Mouse (Mus musculus) mature B cell (primary cell): Measurements from ENCODE around the gene Gm32802.
"Not testable (repeated sequence)": the region's sequence is repeated elsewhere in the genome, so short reads cannot be mapped to it uniquely, and the experiment has no call there.

Source experiments
- in situ Hi-C: fragments of 300-500 bp; cut with MboI; formaldehyde crosslinking; loops from 2 replicates; pipeline ENCODE4 v1.14.3; 2019

The Gm32802 gene

DNA sequence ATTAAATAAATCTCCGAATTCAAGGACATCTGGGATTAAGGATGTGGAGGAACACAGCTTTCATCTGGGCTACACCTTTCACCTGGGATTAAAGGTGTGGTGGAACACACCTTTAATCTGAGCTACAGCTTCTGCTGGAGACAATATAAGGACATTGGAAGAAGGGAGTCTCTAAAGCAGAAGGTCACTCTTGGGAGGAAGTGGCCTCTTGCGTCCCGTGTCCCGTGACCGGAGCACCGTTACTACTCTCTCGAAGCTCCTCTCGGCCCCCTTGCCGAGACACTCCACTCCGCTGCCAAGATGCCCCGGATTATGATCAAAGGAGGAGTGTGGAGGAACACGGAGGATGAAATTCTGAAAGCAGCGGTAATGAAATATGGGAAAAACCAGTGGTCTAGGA is at the start of gene Gm32802:
Gene Gm32802, plus strand, starts transcription at position 301 of the 400 bp plus-strand sequence.
- in situ Hi-C loops, result not testable (repeated sequence)

DNA sequence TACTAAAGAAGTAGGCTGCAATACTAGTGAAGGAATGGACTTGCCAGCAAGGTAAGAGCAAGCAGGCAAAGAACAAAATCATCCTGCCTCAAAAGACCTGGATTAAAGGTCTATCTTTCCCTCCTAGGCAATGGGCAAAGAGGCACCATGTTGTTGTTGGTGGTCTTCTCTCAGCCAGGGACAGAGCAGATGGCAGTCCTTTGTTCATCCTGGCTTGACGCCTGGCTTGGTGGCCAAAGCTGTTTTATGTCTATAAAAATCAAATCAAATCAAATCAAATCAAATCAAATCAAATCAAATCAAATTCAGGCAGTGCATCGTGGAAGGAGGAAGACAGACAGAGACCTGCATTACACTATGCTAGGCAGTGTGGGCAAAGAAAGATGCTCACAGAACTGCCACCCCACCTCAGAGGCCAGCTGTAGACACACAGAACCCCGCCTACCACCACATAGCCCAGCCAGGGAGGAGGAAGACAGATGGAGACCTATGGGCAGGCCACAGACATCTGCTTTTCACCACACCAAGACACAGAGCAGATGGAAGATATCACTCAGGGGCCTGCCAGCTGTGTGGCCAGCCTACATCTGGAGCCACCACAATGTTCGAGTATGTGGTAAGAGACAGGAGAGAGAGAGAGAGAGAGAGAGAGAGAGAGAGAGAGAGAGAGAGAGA is 42.6 kb upstream of the Gm32802 start:
- in situ Hi-C loops, result not testable (repeated sequence)

DNA sequence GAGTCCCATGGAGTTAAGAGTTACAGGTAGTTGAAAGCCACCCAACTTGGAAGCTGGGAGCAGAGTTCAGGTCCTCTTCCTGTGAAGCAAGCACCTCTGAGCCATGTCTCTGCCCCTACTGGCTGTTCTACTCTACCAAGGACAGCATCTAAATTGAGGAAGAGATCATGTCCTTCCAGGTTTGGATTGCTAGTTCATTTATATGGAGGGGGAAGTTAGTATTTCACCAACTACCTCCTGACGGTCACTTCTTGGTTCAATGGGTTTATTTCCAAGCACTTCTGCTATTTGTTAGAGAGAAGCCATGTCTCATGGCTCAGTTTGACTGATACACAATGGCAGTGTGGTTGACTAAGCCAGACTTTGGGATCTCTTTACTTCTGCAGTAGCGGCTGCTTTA is 30.9 kb upstream of the Gm32802 start:
- in situ Hi-C loops, result not testable (repeated sequence)

DNA sequence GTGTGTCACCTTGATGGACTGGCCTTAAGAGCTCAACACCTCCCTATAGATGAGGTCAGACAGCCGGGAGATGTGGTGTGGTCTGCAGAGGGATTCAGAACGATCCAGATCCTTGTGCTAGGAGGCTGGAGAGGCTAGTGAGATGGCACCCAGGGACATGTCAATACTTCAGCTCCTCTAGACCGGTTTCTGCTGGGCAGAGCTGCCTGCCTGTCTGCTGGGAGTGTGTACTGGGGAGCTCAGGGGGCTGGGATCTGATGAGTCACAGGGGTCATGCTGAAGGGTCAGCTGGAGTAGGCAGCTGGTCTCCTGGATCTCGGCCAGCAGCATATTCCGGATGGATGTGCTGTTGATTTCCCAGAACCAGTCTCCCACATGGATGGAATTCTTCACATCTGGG is 25.9 kb upstream of the Gm32802 start:
- in situ Hi-C loops, result not testable (repeated sequence)

DNA sequence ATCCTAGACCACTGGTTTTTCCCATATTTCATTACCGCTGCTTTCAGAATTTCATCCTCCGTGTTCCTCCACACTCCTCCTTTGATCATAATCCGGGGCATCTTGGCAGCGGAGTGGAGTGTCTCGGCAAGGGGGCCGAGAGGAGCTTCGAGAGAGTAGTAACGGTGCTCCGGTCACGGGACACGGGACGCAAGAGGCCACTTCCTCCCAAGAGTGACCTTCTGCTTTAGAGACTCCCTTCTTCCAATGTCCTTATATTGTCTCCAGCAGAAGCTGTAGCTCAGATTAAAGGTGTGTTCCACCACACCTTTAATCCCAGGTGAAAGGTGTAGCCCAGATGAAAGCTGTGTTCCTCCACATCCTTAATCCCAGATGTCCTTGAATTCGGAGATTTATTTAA is 17.8 kb upstream of the Gm32802 start, which contains the start of gene Gm32717:
Gene Gm32717, minus strand, starts transcription at position 101 of the 400 bp plus-strand sequence.
- in situ Hi-C loops, result not testable (repeated sequence)

DNA sequence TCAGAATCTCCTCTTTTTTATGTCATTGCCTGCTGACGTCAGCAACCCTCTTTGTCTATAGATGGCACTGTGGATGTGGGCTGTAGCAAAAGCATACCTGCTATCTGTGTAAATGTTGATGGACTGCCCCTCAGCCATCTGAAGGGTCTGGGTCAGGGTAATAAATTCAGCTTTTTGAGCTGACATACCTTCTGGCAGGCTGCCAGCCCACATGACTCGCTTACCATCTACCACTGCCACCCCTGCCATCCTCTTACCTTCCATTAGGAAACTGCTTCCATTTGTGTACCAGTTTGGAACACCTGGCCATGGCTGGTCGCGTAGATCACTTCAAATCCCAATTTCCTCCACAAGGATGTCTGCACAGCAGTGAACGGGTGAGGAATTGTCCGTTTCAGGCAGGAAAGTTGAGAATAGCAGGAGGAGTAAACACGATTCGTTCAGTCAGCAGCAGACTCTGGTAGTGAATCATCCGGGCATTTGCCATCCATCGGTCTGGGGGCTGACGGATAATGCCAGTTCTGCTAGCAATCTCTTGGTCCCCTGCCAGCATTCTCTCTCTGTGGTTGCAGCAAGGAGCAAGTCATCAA is 9.4 kb upstream of the Gm32802 start:
- in situ Hi-C loops, result not testable (repeated sequence)

DNA sequence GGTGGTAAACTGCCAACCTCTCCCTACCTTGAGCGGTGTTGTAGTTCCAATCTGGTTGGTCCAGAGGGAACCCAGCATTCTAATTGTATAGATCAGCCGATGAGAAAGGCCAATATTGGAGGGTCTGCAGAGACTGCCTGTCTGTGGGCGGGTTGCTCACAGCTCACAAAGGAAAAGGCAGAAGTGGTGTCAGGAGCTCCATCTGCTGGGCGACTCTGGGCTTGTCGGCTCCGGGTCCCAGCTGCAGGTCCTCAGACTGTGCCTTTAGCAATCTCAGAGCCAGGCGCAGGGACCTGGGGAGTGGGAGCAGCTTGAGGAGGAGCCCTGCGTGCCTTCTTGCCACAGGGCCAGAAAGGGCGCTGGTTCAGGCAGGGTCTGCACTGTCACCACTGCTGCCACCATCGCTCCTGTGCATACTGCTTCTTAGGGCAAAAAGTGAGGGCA is 7.6 kb upstream of the Gm32802 start:
- in situ Hi-C loops, result no loop called here

DNA sequence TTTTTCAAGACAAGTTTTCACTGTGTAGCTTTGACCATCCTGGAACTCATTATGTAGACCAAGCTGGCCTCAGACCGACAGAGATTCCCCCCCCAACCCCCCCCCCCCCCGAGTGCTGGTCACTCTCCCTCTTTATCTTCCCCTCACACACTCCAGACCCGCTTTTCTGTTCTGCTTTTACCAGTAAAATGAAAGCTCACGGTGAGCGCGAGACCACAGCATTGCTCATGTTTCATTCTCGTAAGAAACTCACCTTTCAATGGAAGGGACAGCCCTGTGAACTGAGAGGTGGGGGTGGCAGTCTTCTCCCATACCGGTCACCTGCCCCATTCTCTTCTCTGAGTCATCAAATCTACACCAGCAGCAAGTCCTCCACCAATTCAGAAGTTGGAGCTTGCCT is 10.3 kb downstream of the Gm32802 start:
- in situ Hi-C loops, result not testable (repeated sequence)

DNA sequence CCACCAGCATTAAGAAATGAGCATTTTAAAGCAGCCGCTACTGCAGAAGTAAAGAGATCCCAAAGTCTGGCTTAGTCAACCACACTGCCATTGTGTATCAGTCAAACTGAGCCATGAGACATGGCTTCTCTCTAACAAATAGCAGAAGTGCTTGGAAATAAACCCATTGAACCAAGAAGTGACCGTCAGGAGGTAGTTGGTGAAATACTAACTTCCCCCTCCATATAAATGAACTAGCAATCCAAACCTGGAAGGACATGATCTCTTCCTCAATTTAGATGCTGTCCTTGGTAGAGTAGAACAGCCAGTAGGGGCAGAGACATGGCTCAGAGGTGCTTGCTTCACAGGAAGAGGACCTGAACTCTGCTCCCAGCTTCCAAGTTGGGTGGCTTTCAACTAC is 12.9 kb downstream of the Gm32802 start:
- in situ Hi-C loops, result not testable (repeated sequence)

DNA sequence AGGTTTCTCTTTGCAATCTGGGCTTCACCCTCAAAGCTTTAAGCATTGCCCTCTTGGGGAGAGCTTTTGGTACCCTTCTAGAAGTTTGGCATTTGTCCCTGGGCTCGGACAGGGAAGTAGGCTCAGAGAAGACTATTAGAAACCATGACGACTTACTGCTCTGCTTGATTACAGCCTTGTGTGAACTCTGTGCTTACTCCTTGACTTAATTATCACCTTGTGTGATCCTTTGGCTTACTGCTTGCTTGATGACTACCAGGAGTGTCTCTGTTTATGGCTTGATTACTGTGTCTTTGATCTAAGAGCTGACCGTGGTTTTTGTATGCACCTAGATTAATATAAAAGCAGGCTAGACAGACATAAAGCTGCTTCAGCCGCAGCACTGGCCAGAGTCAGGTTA is 19.6 kb downstream of the Gm32802 start:
- in situ Hi-C loops, result not testable (repeated sequence)

DNA sequence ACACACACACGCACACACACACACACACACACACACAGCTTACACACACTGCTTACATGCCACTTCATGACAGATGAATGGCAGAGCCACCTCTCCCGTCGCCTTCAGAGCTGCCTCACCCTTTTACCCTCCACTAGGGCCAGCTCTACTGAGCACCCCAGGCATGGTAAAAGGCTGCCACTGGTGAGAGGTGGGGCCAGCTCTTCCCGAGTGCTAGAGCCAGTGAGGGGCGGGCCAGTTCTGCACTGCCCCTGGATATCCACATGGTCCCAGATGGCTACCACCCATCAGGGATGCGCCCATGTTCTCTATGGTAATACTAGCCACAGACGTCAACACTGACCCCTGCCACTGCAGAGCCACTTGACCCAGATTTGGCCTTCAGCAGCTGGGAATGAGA is 24.1 kb downstream of the Gm32802 start:
- in situ Hi-C loops, result not testable (repeated sequence)

DNA sequence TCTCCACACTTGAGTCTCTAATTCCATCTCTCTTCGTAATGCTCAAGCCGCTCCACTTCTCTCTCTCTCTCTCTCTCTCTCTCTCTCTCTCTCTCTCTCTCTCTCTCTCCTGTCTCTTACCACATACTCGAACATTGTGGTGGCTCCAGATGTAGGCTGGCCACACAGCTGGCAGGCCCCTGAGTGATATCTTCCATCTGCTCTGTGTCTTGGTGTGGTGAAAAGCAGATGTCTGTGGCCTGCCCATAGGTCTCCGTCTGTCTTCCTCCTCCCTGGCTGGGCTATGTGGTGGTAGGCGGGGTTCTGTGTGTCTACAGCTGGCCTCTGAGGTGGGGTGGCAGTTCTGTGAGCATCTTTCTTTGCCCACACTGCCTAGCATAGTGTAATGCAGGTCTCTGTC is 24.5 kb downstream of the Gm32802 start:
- in situ Hi-C loops, result not testable (repeated sequence)

DNA sequence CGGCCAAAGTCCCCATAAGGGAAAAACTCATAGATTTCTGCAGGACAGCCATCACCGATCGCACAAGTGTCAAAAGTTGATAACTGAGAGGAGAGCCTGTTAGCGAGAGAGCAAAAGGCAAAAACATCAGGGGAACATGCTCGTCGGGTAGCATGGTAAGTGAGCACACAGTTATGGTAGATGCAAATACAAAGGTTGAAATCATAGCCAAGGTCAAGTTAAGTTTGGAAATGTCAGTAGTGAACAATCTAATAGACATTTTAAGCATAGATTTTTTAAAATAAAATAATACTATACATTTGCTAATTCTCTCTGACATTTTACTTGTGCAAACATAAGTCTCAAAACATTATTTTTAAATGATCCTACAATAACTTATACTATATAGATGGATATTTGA is 36.5 kb downstream of the Gm32802 start, which contains the start of gene Iltifb:
Gene Iltifb, minus strand, starts transcription at position 101 of the 400 bp plus-strand sequence.
- in situ Hi-C loops, result no loop called here

DNA sequence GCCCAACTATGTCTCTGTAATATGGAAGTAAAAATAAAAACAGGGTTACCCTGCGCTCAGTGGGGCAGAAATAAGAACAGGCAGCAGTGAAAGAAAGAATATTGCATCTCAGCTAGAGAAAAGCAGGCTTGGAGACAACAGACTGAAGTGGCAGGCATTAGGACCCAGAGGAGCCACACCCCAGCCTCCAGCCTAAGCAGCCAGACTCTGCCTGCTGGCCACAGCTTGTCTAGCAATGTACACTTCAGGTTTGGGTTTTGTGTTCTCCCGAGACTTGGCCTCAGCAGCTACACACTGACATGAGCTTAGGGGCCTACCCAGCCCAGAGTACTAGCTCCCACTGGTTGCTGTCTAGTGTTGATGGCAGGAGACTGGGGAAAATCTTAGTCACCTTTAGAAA is 43.6 kb downstream of the Gm32802 start:
- in situ Hi-C loops, result not testable (repeated sequence)
